Mouse (Mus musculus) central nervous system, embryonic 11.5 days (tissue): Measurements from ENCODE around the gene Olfr594. TPM values are rescaled to one million over a fixed set of nuclear protein-coding genes. Genes with fewer than 3 reads are reported as not detected.

ENCODE experiments used
- polyA plus RNA-seq: library from polyadenylated mRNA; depleted of rRNA; stranded (reverse); fragments of >200 nt; gene quantifications from 2 replicates; pipeline ENCODE4 v1.2.3, GENCODE M21; 2012; rRNA removed

The Olfr594 gene
- not detected in 2 replicates for polyA plus RNA-seq

GRCm38 (mm10) chr7:103216696-103217095 lies at the start of gene Olfr594:
Gene Olfr594 (plus strand): TSS chr7:103216996.

GRCm38 (mm10) chr7:103178240-103178639 lies 38.6 kb upstream of the Olfr594 start, which contains the start of gene Olfr591:
Gene Olfr591 (minus strand): TSS chr7:103178340.

GRCm38 (mm10) chr7:103184503-103184902 lies 32.3 kb upstream of the Olfr594 start, which contains the start of gene Olfr592:
Gene Olfr592 (plus strand): TSS chr7:103184803.

DNA sequence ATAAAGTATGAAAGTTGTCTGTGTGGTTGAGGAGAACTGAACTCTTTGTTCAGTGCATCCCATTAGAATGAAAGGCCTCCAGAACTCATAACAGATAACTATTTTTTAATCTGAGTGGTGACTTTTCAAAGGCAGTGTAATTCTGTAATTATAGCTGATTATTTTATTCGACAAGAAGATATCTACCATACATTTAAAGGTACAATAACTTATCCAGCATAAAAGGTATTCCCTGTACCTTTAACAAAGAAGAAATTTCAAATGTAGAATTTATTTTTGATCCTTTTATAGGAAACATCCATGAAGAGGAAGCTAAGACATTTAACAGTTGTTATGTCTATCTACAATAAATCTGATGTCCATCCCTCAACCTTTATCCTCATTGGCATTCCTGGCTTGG lies 5.2 kb upstream of the Olfr594 start, which contains the start of gene Olfr593:
TSS of gene Olfr593 (plus strand) at position 301 of the 400 bp plus-strand sequence.

DNA sequence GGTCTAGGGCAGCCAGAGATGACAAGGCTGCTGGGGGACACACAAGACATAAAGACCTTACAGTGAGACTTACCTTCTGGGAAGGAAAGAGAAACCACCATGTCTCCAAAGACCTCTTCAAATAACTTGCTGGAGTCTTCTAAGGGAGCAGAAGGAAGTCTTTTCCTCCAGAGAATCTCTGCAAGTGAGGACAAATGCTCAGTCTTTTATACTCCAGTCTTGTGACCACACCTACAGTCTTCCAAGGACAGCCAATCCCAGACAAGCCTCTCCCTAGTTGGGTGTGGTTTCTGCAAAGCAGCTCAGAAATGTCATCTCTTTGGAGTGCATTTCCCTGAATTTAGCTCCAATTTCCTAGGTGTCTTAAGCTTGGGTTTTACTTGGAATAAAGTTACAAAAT lies 35.6 kb downstream of the Olfr594 start, which contains the start of gene Usp17ld:
TSS of gene Usp17ld (minus strand) at position 101 of the 400 bp plus-strand sequence.

Other genes starting within 250 kb of the Olfr594 start
- gene Olfr577, start 241.1 kb upstream of the Olfr594 start, polyA plus RNA-seq, result not detected in 2 replicates
- gene Olfr578, start 227.7 kb upstream of the Olfr594 start, polyA plus RNA-seq, result not detected in 2 replicates
- not detected in 2 replicates for gene Olfr582, start 179.0 kb upstream of the Olfr594 start, polyA plus RNA-seq
- not detected in 2 replicates for gene Olfr583, start 165.7 kb upstream of the Olfr594 start, polyA plus RNA-seq
- gene Olfr584, start 135.1 kb upstream of the Olfr594 start, polyA plus RNA-seq, result not detected in 2 replicates
- gene Olfr585, start 119.3 kb upstream of the Olfr594 start, polyA plus RNA-seq, result not detected in 2 replicates
- not detected in 2 replicates for gene Olfr586, start 91.4 kb upstream of the Olfr594 start, polyA plus RNA-seq
- not detected in 2 replicates for gene Olfr588-ps1, start 76.1 kb upstream of the Olfr594 start, polyA plus RNA-seq
- gene Olfr589, start 60.6 kb upstream of the Olfr594 start, polyA plus RNA-seq, result not detected in 2 replicates
- gene Olfr591, start 38.7 kb upstream of the Olfr594 start, polyA plus RNA-seq, result not detected in 2 replicates
- gene Olfr592, start 32.2 kb upstream of the Olfr594 start, polyA plus RNA-seq, result not detected in 2 replicates
- gene Olfr593, start 5.1 kb upstream of the Olfr594 start, polyA plus RNA-seq, result not detected in 2 replicates
- not detected in 2 replicates for gene Usp17ld, start 35.5 kb downstream of the Olfr594 start, polyA plus RNA-seq
- not detected in 2 replicates for gene Olfr596, start 88.7 kb downstream of the Olfr594 start, polyA plus RNA-seq
- gene Olfr597, start 99.3 kb downstream of the Olfr594 start, polyA plus RNA-seq, result not detected in 2 replicates
- not detected in 2 replicates for gene Olfr598, start 106.6 kb downstream of the Olfr594 start, polyA plus RNA-seq
- gene Olfr599, start 118.9 kb downstream of the Olfr594 start, polyA plus RNA-seq, result not detected in 2 replicates
- not detected in 2 replicates for gene Olfr600, start 132.7 kb downstream of the Olfr594 start, polyA plus RNA-seq
- gene Olfr601, start 145.7 kb downstream of the Olfr594 start, polyA plus RNA-seq, result not detected in 2 replicates
- gene Olfr603, start 169.2 kb downstream of the Olfr594 start, polyA plus RNA-seq, result not detected in 2 replicates
- not detected in 2 replicates for gene Usp17lc, start 198.1 kb downstream of the Olfr594 start, polyA plus RNA-seq
- gene Olfr605, start 228.4 kb downstream of the Olfr594 start, polyA plus RNA-seq, result not detected in 2 replicates
- not detected in 2 replicates for gene Olfr606, start 232.1 kb downstream of the Olfr594 start, polyA plus RNA-seq
- gene Olfr607, start 247.2 kb downstream of the Olfr594 start, polyA plus RNA-seq, result not detected in 2 replicates